Mouse (Mus musculus) ES-CJ7 (cell line): ENCODE measurements around the gene Il1f5.

ENCODE experiments used
- DNase-seq: peaks from one replicate; pipeline ENCODE4 v3.0.0; 2011; ENCODE audit warnings: low read depth, low spot score

Gene Il1f5

GRCm38 (mm10) chr2:24276654-24277053 lies at the start of gene Il1f5:
Gene Il1f5 (plus strand): TSS chr2:24276954.
- no peak for DNase-seq

DNA sequence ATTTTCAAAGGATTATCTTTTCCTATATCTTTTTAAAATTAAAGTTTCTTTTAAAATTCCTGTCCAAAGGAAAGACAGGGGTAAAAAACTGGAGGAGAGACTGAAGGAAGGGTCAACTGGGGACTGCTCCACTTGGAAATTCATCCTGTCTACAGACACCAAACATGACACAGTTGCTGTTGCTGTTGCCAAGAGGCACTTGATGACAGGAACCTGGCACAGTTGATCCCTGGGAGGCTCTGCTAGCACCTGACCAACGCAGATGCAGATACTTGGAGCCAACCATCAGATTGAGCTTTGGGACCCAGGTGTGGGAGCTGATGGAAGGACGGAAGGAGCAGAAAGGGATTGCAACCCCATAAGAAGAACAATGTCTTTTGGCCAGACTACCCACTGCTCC lies 49.6 kb upstream of the Il1f5 start:
- DNase-seq = no peak

DNA sequence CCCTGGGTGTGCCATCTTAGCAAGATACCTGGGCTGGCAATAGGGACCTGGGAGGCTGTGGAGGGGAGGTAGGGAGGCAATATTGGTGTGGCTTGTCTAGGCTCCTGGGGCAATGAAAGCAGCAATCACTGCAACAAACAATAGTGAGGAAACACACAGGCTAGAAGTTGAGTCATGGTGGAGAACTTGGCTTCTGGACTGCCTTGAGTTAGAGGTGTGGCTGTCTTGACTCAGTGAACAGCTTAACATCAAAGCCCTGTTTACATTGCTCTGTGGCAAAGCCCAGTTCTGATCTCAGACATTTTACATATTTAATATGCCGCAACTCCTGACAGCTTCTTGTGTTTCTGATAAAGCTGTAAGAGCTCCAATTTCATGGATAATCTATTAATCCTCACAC lies 9.3 kb upstream of the Il1f5 start:
- no peak for DNase-seq

- no peak for DNase-seq
Observed at GRCm38 (mm10) chr2:24273619-24274018, 3.1 kb upstream of the Il1f5 start.

DNA sequence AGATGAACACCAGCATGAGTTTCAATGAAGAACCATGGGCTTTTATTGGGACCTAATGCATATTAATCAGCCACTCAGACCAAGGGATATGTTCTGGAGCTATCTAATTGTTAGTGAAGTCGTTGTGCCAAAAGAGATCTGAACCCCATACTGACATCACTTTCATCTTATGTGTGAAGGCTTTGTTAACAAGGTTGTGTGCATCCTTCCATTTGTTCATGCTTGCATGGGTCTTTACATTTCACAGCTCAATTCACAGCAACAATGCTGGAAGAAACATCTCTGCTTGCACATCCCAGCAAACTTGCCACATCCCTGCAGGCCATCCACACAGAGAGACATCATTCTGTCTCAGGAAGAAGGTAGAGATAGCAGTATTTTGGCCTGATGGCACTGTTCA lies 1.6 kb upstream of the Il1f5 start:
- DNase-seq = no peak

DNA sequence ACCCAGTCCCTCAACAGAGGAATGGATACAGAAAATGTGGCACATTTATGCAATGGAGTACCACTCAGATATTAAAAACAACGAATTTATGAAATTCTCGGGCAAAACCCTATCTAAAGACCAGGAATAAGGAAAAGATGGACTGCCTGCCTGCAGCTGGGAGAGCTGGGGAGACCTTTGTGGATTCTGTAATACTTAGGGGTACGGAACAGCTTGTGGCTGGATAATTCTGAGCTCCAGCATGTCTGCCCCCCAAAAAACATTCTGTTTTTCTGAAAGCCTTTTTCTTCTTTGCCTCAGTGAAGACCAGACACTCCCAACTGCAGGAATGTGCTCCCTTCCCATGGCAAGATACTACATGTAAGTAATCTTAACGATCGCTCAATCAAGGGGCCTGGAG lies 14.1 kb downstream of the Il1f5 start, which contains the start of gene Il1f10:
Il1f10 (plus strand) TSS at position 301 of the 400 bp plus-strand sequence.
- DNase-seq = no peak

DNA sequence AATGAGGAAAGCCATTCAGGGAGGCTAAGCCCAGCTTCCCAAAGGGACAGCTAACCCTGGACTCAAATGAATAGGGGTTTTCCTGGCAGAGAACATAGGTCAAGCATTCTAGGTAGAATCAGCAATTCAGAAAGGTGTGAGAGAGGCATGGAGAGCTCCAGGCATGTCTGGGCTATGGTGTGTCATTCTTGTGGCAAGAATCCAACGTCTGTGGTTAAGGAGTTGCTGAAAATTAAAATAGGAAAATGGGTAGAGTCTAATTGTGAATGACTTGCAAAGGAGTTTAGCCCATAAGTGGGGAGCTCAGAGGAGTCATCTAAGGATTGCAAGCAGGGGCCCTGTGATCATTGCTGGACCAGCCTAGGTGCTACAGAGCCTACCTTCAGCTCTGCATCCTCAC lies 17.9 kb downstream of the Il1f5 start:
- DNase-seq = no peak

DNA sequence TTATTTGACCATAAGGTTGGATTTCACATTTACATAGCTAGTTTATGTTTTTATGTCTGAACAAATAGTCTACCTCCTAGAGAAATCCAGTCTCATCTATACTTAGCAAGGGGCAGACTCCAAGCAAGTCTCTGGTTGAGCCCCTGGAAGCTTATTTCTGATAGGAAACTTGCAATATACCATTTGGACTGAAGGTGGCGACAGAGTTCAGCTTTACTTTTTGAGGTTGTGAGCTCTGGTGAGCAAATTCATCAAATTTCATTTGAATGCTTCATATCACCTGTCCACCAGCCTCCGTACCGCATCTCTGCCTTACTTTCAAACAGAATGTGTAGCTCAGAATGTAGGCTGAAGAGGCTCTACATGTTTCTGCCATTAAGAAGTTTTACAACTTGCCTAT lies 20.1 kb downstream of the Il1f5 start:
- DNase-seq = peak; percentile 57

- no peak for DNase-seq
Observed at GRCm38 (mm10) chr2:24311302-24312001, 34.7 kb downstream of the Il1f5 start.

GRCm38 (mm10) chr2:24316919-24317318 lies 40.2 kb downstream of the Il1f5 start:
- DNase-seq = no peak

- DNase-seq = no peak
Observed at GRCm38 (mm10) chr2:24317919-24318598, 41.3 kb downstream of the Il1f5 start.
